Mouse (Mus musculus) monocyte, adult 2 months (primary cell): Measurements from ENCODE around the gene Ccng2.
A peak's percentile ranks its signal among the peaks of the same experiment; 100 is the strongest.

Source experiments
- DNase-seq, 2 experiments: peaks; one replicate each; pipeline ENCODE4 v3.0.0; 2022; ENCODE audit warnings: low spot score in 2 of 2, low read depth in 1 of 2

Ccng2 gene

DNA sequence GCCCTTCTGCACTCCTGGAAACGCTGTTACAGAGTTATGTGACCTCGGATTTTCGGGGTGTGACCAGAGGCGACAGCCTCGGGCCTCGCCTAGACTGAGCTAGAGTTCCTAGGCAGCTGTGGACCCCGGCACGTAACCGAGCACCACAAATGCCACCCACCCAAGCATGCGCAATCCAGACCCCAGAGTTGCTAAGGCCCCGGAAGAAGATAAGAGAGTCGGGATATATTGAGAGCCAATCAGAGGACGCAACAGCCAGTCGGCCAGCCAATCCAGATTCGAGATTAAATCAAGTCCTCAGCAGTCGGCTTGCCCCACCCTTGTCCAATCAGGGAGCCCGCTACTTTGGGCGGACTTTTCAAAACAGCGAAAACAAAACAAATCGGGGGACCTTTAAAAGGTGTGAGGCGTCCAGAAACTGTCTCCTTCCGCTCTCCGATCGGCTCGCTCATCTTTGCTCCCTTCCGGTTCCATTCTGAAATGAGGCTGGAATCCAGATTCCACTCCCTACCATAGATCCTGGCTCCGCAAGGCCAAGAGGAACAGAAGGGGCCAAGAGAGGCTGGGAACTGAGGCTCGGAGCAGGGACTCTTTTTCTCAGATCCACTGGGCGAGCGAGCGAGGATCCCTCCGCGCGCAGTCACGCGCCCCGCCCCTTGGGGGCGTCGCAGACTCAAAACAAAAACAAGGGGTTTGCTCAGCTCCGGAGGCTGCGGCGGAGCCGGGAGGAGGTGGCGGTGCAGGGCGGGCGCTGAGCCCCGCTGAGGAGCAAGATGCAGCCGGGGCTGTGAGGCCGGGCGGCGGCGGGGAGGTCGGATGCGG lies at the start of gene Ccng2:
Gene Ccng2, plus strand, starts transcription at position 375 of the 822 bp plus-strand sequence.
- DNase-seq = peak; percentile 88 to 94

GRCm38 (mm10) chr5:93218375-93218774 lies 48.7 kb upstream of the Ccng2 start:
- no peak for DNase-seq

GRCm38 (mm10) chr5:93221661-93222060 lies 45.4 kb upstream of the Ccng2 start:
- DNase-seq = no peak

- no peak for DNase-seq
Measured at GRCm38 (mm10) chr5:93224549-93224948, 42.5 kb upstream of the Ccng2 start.

GRCm38 (mm10) chr5:93227157-93227556 lies 39.9 kb upstream of the Ccng2 start:
- DNase-seq = no peak

DNA sequence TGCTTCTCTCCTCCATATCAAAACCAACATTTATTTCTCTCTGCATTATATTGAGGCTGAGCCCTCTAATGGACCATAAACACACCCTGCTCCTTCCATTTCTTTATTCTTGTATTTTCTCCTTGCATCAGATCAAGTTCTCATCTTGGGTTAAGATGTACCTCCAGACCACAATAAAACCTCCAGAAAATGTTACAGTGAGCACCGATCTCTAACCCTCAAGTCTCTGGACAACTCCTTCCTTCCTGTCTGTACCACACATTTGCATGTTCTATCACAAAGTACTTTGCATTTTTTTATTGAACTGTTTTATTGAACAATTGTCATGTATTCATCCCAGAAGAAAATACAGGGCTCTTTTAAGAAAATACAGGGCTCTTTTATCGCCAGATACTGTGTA lies 37.5 kb upstream of the Ccng2 start:
- DNase-seq = no peak

DNA sequence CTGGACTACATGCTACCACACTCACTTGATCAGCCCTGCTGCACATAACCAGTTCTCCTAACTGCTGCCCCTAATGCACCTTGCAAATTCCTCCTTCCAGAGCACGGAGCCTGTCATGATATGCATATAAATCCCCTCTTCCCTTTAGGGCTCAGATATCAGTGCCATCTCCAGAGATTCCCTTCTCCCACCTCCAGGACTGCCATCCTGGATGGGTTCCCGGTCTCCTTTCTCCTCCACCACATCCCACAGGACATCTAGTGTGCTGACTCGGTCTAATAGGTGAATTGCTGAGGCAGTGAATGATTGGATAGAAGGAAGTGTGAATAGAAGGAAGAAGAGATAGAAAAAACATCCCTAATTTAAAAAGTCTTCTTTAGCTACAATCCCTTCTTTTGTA lies 35.3 kb upstream of the Ccng2 start:
- DNase-seq = no peak

DNA sequence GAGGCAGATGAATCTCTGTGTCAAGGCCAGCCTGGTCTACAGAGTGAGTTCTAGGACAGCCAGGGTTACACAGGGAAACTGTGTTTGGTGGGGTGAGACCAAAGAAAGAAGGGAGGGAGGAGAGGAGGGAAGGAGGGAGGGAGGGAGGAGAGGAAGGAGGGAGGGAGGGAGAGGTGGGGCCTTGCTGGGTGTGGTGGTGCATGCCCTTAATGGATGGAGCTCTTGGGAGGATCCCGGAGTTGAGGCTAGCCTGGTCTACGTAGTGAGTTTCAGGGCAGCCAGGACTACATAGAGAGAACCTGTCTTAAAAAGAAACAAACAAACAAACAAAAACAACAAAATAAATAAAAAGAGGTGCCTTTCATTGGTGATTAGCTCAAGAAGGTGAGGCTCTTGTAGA lies 34.2 kb upstream of the Ccng2 start:
- DNase-seq = no peak

DNA sequence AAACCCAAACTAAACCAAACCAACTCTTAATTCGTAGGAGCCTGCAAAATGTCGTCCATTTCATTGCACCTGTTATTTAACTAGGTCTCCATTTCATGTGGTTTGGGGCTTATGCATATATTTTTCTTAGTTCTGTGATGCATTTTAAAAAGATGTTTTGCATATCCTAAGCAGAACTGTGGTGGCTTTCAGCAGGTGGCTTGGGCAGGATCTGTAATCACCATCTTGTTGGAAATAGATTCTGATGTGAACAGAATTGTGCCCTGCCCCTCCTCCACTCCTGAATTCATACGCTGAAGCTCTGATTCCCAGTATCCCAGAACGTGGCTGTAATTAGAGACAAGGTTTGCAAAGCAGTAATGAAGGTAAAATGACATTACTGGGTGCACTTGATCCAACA lies 32.9 kb upstream of the Ccng2 start:
- no peak for DNase-seq

DNA sequence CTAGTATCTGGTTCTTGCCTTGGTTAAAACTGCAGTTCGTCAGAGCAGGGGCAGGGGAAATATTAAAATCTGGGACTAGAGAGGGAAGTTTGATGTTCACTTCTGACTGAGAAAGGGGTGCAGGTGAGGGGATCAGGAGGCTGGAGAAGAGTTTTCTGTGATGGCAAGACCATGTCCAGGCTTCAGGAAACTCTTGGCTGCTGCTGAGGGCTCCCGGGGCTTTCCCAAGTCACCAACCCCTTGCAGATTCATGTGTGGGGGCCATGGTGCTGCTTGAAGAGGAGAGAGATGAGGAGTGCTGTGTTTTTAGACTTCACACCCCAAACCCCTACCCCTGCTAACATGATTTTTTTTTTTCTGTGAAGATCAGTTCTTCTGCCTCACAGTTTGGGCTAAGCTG lies 32.5 kb upstream of the Ccng2 start:
- no peak for DNase-seq

GRCm38 (mm10) chr5:93235888-93236287 lies 31.2 kb upstream of the Ccng2 start:
- no peak for DNase-seq

GRCm38 (mm10) chr5:93236541-93236940 lies 30.5 kb upstream of the Ccng2 start:
- DNase-seq = no peak

- no peak for DNase-seq
Measured at GRCm38 (mm10) chr5:93239590-93240544, 27.2 kb upstream of the Ccng2 start.

DNA sequence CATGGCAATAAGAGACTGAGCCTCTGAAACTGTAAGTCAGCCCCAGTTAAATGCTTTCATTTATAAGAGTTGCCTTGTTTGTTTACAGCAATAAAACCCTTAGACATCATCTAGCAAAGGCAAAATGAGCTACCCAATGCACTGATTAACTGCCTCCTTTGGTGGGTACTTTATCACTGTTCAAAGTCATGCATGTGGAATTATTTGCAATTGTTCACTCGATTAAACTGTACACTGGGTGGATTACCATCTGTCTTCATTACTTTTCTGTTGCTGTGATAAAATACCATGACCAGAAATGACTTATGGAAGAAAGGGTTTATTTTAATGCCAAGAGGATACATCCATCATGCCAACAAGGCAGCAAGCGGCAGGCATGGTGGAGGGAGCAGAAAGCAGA lies 21.8 kb upstream of the Ccng2 start:
- no peak for DNase-seq

- no peak for DNase-seq
Measured at GRCm38 (mm10) chr5:93249940-93250578, 17.0 kb upstream of the Ccng2 start.

- DNase-seq = no peak
Measured at GRCm38 (mm10) chr5:93251001-93251760, 15.9 kb upstream of the Ccng2 start.

DNA sequence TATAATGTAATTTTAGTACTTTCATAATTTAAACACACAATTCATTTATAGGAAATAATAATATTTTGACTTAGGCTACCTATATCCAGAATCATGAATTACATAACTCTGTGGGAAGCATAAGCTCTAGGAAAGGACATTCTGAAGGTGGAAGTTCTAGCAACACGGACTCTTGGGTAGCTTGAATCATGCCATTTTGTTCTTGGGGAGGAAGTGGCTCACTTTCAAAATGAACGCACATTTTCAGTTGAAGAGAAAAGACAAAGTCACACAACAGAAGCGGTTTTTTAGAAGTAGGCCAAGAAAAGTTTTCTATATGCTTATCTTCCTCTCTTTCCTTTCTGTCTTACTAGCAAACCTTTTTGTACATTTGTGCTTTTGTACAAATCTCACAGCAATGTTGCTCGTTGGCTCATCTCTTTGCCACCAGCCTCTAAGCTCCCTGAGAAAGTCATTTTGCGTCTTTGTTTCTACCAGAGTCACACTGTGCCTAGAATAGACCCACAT lies 11.2 kb upstream of the Ccng2 start:
- DNase-seq = no peak

DNA sequence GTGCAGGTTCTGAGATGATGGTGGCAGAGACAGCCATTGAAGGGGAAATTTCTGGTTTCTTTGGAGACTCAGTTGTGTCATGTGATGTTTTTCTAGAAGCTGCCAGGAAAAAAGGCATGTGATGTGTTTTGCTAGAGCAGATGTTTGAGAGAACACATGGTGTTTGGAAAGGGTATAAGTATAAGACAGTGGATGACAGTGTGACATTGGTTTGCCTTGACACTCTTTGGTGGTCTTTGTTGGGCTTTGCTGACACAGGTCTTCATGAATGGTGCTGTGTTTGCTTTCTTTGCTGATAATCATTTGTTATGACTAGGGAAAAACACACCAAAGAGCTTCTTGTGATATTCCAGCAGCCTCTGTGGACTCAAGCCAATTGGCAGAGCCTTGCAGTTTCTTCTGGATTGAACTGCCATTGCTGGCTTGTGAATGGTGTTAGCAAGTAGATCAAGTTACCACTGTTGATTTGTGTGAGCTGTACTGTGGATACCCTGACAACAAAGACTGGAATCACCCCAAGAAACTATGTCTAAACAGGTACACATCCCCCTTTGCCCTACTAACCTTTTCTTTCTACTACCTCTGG lies 10.1 kb upstream of the Ccng2 start:
- DNase-seq = no peak

GRCm38 (mm10) chr5:93259349-93259748 lies 7.7 kb upstream of the Ccng2 start:
- no peak for DNase-seq

DNA sequence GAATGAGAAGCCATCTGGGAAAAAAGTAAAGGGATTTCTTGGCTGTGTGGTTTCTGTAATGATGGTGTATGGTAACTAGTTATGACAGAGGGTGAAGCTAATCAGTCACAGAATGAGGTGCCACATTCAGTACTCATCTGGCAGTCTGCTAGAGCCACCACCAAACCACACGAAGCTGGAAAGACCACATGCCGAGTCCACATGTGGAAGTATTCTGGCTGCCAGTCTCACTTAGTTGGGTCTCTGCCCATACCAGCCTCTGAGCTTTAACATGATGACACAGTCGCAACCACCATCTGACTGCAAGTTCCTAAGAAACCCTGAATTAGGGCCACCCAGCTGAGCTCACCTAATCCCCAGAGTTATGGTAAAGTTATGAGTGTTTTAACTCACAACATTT lies 6.1 kb upstream of the Ccng2 start:
- DNase-seq = no peak
